Mouse (Mus musculus): ENCODE measurements around the gene Vasp. TPM values are rescaled to one million over a fixed set of nuclear protein-coding genes. Genes with fewer than 3 reads are reported as not detected.
A peak's percentile ranks its signal among the peaks of the same experiment; 100 is the strongest.

Gene Vasp
- polyA plus RNA-seq, 1 experiment from 2014 or later, result 61.1 TPM

GRCm38 (mm10) chr7:19238344-19238743, 33.3 kb downstream of the Vasp start:
- no peaks in the 10 kb centered on the region for H3K4me1 ChIP-seq
- H3K4me3 ChIP-seq, result no peak overlapping the region
- H3K27me3 ChIP-seq (replicated peaks; ENCODE audit: low read depth, poor library complexity, severe bottlenecking), result no peaks in the 10 kb centered on the region
- H3K27ac ChIP-seq (replicated peaks), result no peak overlapping the region
- WGBS, result 96% methylated on average over 4 of the region's 4 CpGs
- no peaks in the 10 kb centered on the region for H3K9me3 ChIP-seq
- peaks cover 24% of the 10 kb centered on the region for H3K36me3 ChIP-seq (replicated peaks)
- no peak for DNase-seq (ENCODE audit: low spot score)

- 83% methylated on average over 2 of the region's 2 CpGs for WGBS
- Histone ChIP-seq H3K9me3 (no peaks in the 10 kb centered on the region), H3K36me3 (replicated peaks) (peaks cover 43% of the 10 kb centered on the region), H3K4me1 (no peaks in the 10 kb centered on the region), H3K4me3 (no peak overlapping the region), H3K27ac (replicated peaks) (no peak overlapping the region), H3K27me3 (replicated peaks; ENCODE audit: low read depth, poor library complexity, severe bottlenecking) (no peaks in the 10 kb centered on the region)
- no peak for DNase-seq (ENCODE audit: low spot score)
Observed at GRCm38 (mm10) chr7:19236411-19236810, 35.2 kb downstream of the Vasp start.

- DNase-seq (ENCODE audit: low spot score), result no peak
- Histone ChIP-seq H3K27ac (replicated peaks) (no peak overlapping the region), H3K4me1 (0 out of 2 replicates have a peak, but pooled peaks cover 2% of the 10 kb centered on the region), H3K36me3 (replicated peaks) (peaks cover 46% of the 10 kb centered on the region), H3K9me3 (no peaks in the 10 kb centered on the region), H3K27me3 (replicated peaks; ENCODE audit: low read depth, poor library complexity, severe bottlenecking) (no peaks in the 10 kb centered on the region), H3K4me3 (no peak overlapping the region)
- 91% methylated on average over 2 of the region's 2 CpGs for WGBS
Observed at GRCm38 (mm10) chr7:19235092-19235671, 36.4 kb downstream of the Vasp start.

GRCm38 (mm10) chr7:19234652-19235051, 37.0 kb downstream of the Vasp start:
- peaks cover 46% of the 10 kb centered on the region for H3K36me3 ChIP-seq (replicated peaks)
- no peaks in the 10 kb centered on the region for H3K9me3 ChIP-seq
- no peak overlapping the region for H3K27ac ChIP-seq (replicated peaks)
- H3K4me3 ChIP-seq, result no peak overlapping the region
- H3K27me3 ChIP-seq (replicated peaks; ENCODE audit: low read depth, poor library complexity, severe bottlenecking), result no peaks in the 10 kb centered on the region
- WGBS, result 79% methylated on average over 5 of the region's 5 CpGs
- no peak for DNase-seq (ENCODE audit: low spot score)
- H3K4me1 ChIP-seq, result peaks cover 7% of the 10 kb centered on the region

GRCm38 (mm10) chr7:19231849-19232248, 39.8 kb downstream of the Vasp start:
- WGBS, result 92% methylated on average over 3 of the region's 3 CpGs
- no peak overlapping the region for H3K4me3 ChIP-seq
- no peak overlapping the region for H3K27ac ChIP-seq (replicated peaks)
- H3K9me3 ChIP-seq, result no peaks in the 10 kb centered on the region
- peaks cover 21% of the 10 kb centered on the region for H3K4me1 ChIP-seq
- peaks cover 46% of the 10 kb centered on the region for H3K36me3 ChIP-seq (replicated peaks)
- DNase-seq (ENCODE audit: low spot score), result no peak
- no peaks in the 10 kb centered on the region for H3K27me3 ChIP-seq (replicated peaks; ENCODE audit: low read depth, poor library complexity, severe bottlenecking)

GRCm38 (mm10) chr7:19230899-19231298, 40.7 kb downstream of the Vasp start:
- Histone ChIP-seq H3K4me3 (no peak overlapping the region), H3K9me3 (no peaks in the 10 kb centered on the region), H3K27ac (replicated peaks) (no peak overlapping the region), H3K4me1 (peaks cover 23% of the 10 kb centered on the region), H3K27me3 (replicated peaks; ENCODE audit: low read depth, poor library complexity, severe bottlenecking) (no peaks in the 10 kb centered on the region), H3K36me3 (replicated peaks) (peaks cover 46% of the 10 kb centered on the region)
- 94% methylated on average over 5 of the region's 5 CpGs for WGBS
- DNase-seq (ENCODE audit: low spot score), result no peak

GRCm38 (mm10) chr7:19230041-19230580, 41.5 kb downstream of the Vasp start:
- Histone ChIP-seq H3K4me1 (peaks cover 23% of the 10 kb centered on the region), H3K4me3 (peak overlapping the region; percentile 74; the same call in 1 of the 2 replicates), H3K27ac (replicated peaks) (no peak overlapping the region), H3K36me3 (replicated peaks) (peaks cover 53% of the 10 kb centered on the region), H3K9me3 (no peaks in the 10 kb centered on the region), H3K27me3 (replicated peaks; ENCODE audit: low read depth, poor library complexity, severe bottlenecking) (no peaks in the 10 kb centered on the region)
- 95% methylated on average over 2 of the region's 2 CpGs for whole genome bisulfite sequencing
- DNase-seq (ENCODE audit: low spot score), result no peak

- DNase-seq (ENCODE audit: low spot score), result no peak
- H3K27me3 ChIP-seq (replicated peaks; ENCODE audit: low read depth, poor library complexity, severe bottlenecking), result no peaks in the 10 kb centered on the region
- H3K4me1 ChIP-seq, result peaks cover 23% of the 10 kb centered on the region
- H3K9me3 ChIP-seq, result no peaks in the 10 kb centered on the region
- peak overlapping the region; percentile 97 for H3K27ac ChIP-seq (replicated peaks)
- peaks cover 53% of the 10 kb centered on the region for H3K36me3 ChIP-seq (replicated peaks)
- peak overlapping the region; percentile 74 for H3K4me3 ChIP-seq
- WGBS, result 55% methylated on average over 5 of the region's 5 CpGs
Observed at GRCm38 (mm10) chr7:19229404-19229803, 42.2 kb downstream of the Vasp start.

- under 1% methylated on average over 14 of the region's 14 CpGs for WGBS
- Histone ChIP-seq H3K27me3 (replicated peaks; ENCODE audit: low read depth, poor library complexity, severe bottlenecking) (no peaks in the 10 kb centered on the region), H3K4me3 (peak overlapping the region; percentile 74), H3K27ac (replicated peaks) (peak overlapping the region; percentile 97), H3K4me1 (peaks cover 23% of the 10 kb centered on the region), H3K9me3 (no peaks in the 10 kb centered on the region), H3K36me3 (replicated peaks) (peaks cover 48% of the 10 kb centered on the region)
- DNase-seq (ENCODE audit: low spot score), result no peak
Observed at GRCm38 (mm10) chr7:19228793-19229148, 42.8 kb downstream of the Vasp start.

- Histone ChIP-seq H3K4me1 (peaks cover 23% of the 10 kb centered on the region), H3K36me3 (replicated peaks) (peaks cover 42% of the 10 kb centered on the region), H3K4me3 (peak within 1 kb of the TSS; percentile 74), H3K27me3 (replicated peaks; ENCODE audit: low read depth, poor library complexity, severe bottlenecking) (no peaks in the 10 kb centered on the region), H3K27ac (replicated peaks) (peak within 1 kb of the TSS; percentile 97), H3K9me3 (no peaks in the 10 kb centered on the region)
- WGBS, result under 1% methylated on average over 91 of the region's 91 CpGs
- DNase-seq (ENCODE audit: low spot score), result peak; percentile 100
Observed at GRCm38 (mm10) chr7:19227883-19228792, 43.5 kb downstream of the Vasp start, which contains the start of gene Opa3. Gene Opa3, plus strand, starts transcription at chr7:19228334.

GRCm38 (mm10) chr7:19226817-19227797, 44.5 kb downstream of the Vasp start:
- H3K4me3 ChIP-seq, result peak overlapping the region; percentile 74
- no peaks in the 10 kb centered on the region for H3K9me3 ChIP-seq
- H3K27me3 ChIP-seq (replicated peaks; ENCODE audit: low read depth, poor library complexity, severe bottlenecking), result no peaks in the 10 kb centered on the region
- WGBS, result 20% methylated on average over 20 of the region's 20 CpGs
- peaks cover 23% of the 10 kb centered on the region for H3K4me1 ChIP-seq
- H3K36me3 ChIP-seq (replicated peaks), result peaks cover 42% of the 10 kb centered on the region
- peak overlapping the region; percentile 97 for H3K27ac ChIP-seq (replicated peaks)
- DNase-seq (ENCODE audit: low spot score), result peak; percentile 61

- Histone ChIP-seq H3K9me3 (no peaks in the 10 kb centered on the region), H3K4me3 (no peak overlapping the region), H3K27ac (replicated peaks) (no peak overlapping the region), H3K27me3 (replicated peaks; ENCODE audit: low read depth, poor library complexity, severe bottlenecking) (no peaks in the 10 kb centered on the region), H3K36me3 (replicated peaks) (peaks cover 26% of the 10 kb centered on the region), H3K4me1 (peaks cover 18% of the 10 kb centered on the region)
- WGBS, result 85% methylated on average over 4 of the region's 4 CpGs
- no peak for DNase-seq (ENCODE audit: low spot score)
Observed at GRCm38 (mm10) chr7:19224933-19225332, 46.7 kb downstream of the Vasp start.

All from embryonic facial prominence, embryonic 10.5 days (tissue).